Mouse (Mus musculus): ENCODE measurements around the gene Hist1h4j. TPM values are rescaled to one million over a fixed set of nuclear protein-coding genes. Genes with fewer than 3 reads are reported as not detected.
"Not testable (repeated sequence)": the region's sequence is repeated elsewhere in the genome, so short reads cannot be mapped to it uniquely, and the experiment has no call there.

Hist1h4j gene
- polyA plus RNA-seq, 1 experiment from 2014 or later = 1.4 TPM

GRCm38 (mm10) chr13:21779767-21780731, 45.2 kb downstream of the Hist1h4j start, which contains the start of gene Hist1h1b:
Gene Hist1h1b (minus strand): TSS chr13:21780625.
- Histone ChIP-seq H3K4me2 (ENCODE audit: low read depth, low read length) (peak within 1 kb of the TSS; percentile 77), H3K27me3 (ENCODE audit: control insufficient read depth, insufficient read depth, low read depth, low read length) (no peaks in the 10 kb centered on the region), H3K4me1 (replicated peaks; ENCODE audit: control insufficient read depth, insufficient read depth, low read length) (peaks cover 24% of the 10 kb centered on the region; the same call in 1 of the 2 replicates), H3K9ac (ENCODE audit: low read length) (peak within 1 kb of the TSS; percentile 89), H3K36me3 (ENCODE audit: control insufficient read depth, insufficient read depth, low read length) (no peaks in the 10 kb centered on the region), H3K27ac (ENCODE audit: low read length) (peak within 1 kb of the TSS; percentile 98), H3K4me3 (ENCODE audit: low read length) (peak within 1 kb of the TSS; percentile 72), H3K9me3 (ENCODE audit: control insufficient read depth, low read length) (no peaks in the 10 kb centered on the region)
- ATAC-seq (ENCODE audit: low read depth) = peak; percentile 51
- under 1% methylated on average over 44 of the region's 44 CpGs for WGBS

GRCm38 (mm10) chr13:21781021-21781555, 46.2 kb downstream of the Hist1h4j start:
- Histone ChIP-seq H3K4me3 (ENCODE audit: low read length) (peak overlapping the region; percentile 72), H3K36me3 (ENCODE audit: control insufficient read depth, insufficient read depth, low read length) (no peaks in the 10 kb centered on the region), H3K4me1 (replicated peaks; ENCODE audit: control insufficient read depth, insufficient read depth, low read length) (peaks cover 30% of the 10 kb centered on the region), H3K27ac (ENCODE audit: low read length) (peak overlapping the region; percentile 98), H3K4me2 (ENCODE audit: low read depth, low read length) (peak overlapping the region; percentile 77), H3K9ac (ENCODE audit: low read length) (peak overlapping the region; percentile 89), H3K9me3 (ENCODE audit: control insufficient read depth, low read length) (no peaks in the 10 kb centered on the region), H3K27me3 (ENCODE audit: control insufficient read depth, insufficient read depth, low read depth, low read length) (no peaks in the 10 kb centered on the region)
- no peak for ATAC-seq (ENCODE audit: low read depth)
- 40% methylated on average over 6 of the region's 6 CpGs for WGBS

- Histone ChIP-seq H3K4me1 (replicated peaks; ENCODE audit: control insufficient read depth, insufficient read depth, low read length) (peaks cover 31% of the 10 kb centered on the region), H3K4me2 (ENCODE audit: low read depth, low read length) (no peak overlapping the region), H3K4me3 (ENCODE audit: low read length) (no peak overlapping the region), H3K9ac (ENCODE audit: low read length) (no peak overlapping the region), H3K27ac (ENCODE audit: low read length) (no peak overlapping the region), H3K27me3 (ENCODE audit: control insufficient read depth, insufficient read depth, low read depth, low read length) (no peaks in the 10 kb centered on the region), H3K36me3 (ENCODE audit: control insufficient read depth, insufficient read depth, low read length) (no peaks in the 10 kb centered on the region), H3K9me3 (ENCODE audit: control insufficient read depth, low read length) (no peaks in the 10 kb centered on the region)
- ATAC-seq (ENCODE audit: low read depth) = no peak
- WGBS = 81% methylated on average over 1 of the region's 1 CpGs
Observed at GRCm38 (mm10) chr13:21781639-21782038, 46.8 kb downstream of the Hist1h4j start.

- Histone ChIP-seq H3K4me3 (ENCODE audit: low read length) (peak overlapping the region; percentile 41), H3K4me1 (replicated peaks; ENCODE audit: control insufficient read depth, insufficient read depth, low read length) (peaks cover 31% of the 10 kb centered on the region), H3K4me2 (ENCODE audit: low read depth, low read length) (peak overlapping the region; percentile 69), H3K9ac (ENCODE audit: low read length) (peak overlapping the region; percentile 60), H3K27ac (ENCODE audit: low read length) (peak overlapping the region; percentile 94)
- H3K9me3 ChIP-seq (ENCODE audit: control insufficient read depth, low read length); H3K27me3 ChIP-seq (ENCODE audit: control insufficient read depth, insufficient read depth, low read depth, low read length); ATAC-seq (ENCODE audit: low read depth); H3K36me3 ChIP-seq (ENCODE audit: control insufficient read depth, insufficient read depth, low read length): not testable (repeated sequence)
- 1% methylated on average over 16 of the region's 35 CpGs for WGBS
Observed at GRCm38 (mm10) chr13:21782361-21783254, 47.7 kb downstream of the Hist1h4j start.

GRCm38 (mm10) chr13:21783255-21783617, 48.4 kb downstream of the Hist1h4j start, which contains the start of gene Hist1h3i:
Gene Hist1h3i (minus strand): TSS chr13:21783370.
- under 1% methylated on average over 11 of the region's 20 CpGs for WGBS
- H3K4me2 ChIP-seq (ENCODE audit: low read depth, low read length) = peak within 1 kb of the TSS; percentile 69
- H3K4me3 ChIP-seq (ENCODE audit: low read length) = peak within 1 kb of the TSS; percentile 41
- H3K27me3 ChIP-seq (ENCODE audit: control insufficient read depth, insufficient read depth, low read depth, low read length) = no peaks in the 10 kb centered on the region
- H3K4me1 ChIP-seq (replicated peaks; ENCODE audit: control insufficient read depth, insufficient read depth, low read length) = peaks cover 32% of the 10 kb centered on the region
- no peaks in the 10 kb centered on the region for H3K9me3 ChIP-seq (ENCODE audit: control insufficient read depth, low read length)
- H3K9ac ChIP-seq (ENCODE audit: low read length) = peak within 1 kb of the TSS; percentile 61
- peak within 1 kb of the TSS; percentile 94 for H3K27ac ChIP-seq (ENCODE audit: low read length)
- H3K36me3 ChIP-seq (ENCODE audit: control insufficient read depth, insufficient read depth, low read length) = no peaks in the 10 kb centered on the region
- peak; percentile 69 for ATAC-seq (ENCODE audit: low read depth)

GRCm38 (mm10) chr13:21783734-21784161, 48.9 kb downstream of the Hist1h4j start:
- H3K4me3 ChIP-seq (ENCODE audit: low read length) = peak overlapping the region; percentile 41
- H3K27me3 ChIP-seq (ENCODE audit: control insufficient read depth, insufficient read depth, low read depth, low read length) = no peaks in the 10 kb centered on the region
- no peak for ATAC-seq (ENCODE audit: low read depth)
- H3K9ac ChIP-seq (ENCODE audit: low read length) = peak overlapping the region; percentile 61
- 1% methylated on average over 9 of the region's 9 CpGs for WGBS
- peak overlapping the region; percentile 94 for H3K27ac ChIP-seq (ENCODE audit: low read length)
- no peaks in the 10 kb centered on the region for H3K9me3 ChIP-seq (ENCODE audit: control insufficient read depth, low read length)
- H3K4me1 ChIP-seq (replicated peaks; ENCODE audit: control insufficient read depth, insufficient read depth, low read length) = peaks cover 32% of the 10 kb centered on the region
- H3K4me2 ChIP-seq (ENCODE audit: low read depth, low read length) = peak overlapping the region; percentile 66
- H3K36me3 ChIP-seq (ENCODE audit: control insufficient read depth, insufficient read depth, low read length) = no peaks in the 10 kb centered on the region

- 29% methylated on average over 6 of the region's 6 CpGs for WGBS
- ATAC-seq (ENCODE audit: low read depth) = no peak
- Histone ChIP-seq H3K9ac (ENCODE audit: low read length) (peak overlapping the region; percentile 61), H3K4me2 (ENCODE audit: low read depth, low read length) (peak overlapping the region; percentile 66), H3K27ac (ENCODE audit: low read length) (peak overlapping the region; percentile 94), H3K9me3 (ENCODE audit: control insufficient read depth, low read length) (no peaks in the 10 kb centered on the region), H3K27me3 (ENCODE audit: control insufficient read depth, insufficient read depth, low read depth, low read length) (no peaks in the 10 kb centered on the region), H3K4me1 (replicated peaks; ENCODE audit: control insufficient read depth, insufficient read depth, low read length) (peaks cover 32% of the 10 kb centered on the region), H3K36me3 (ENCODE audit: control insufficient read depth, insufficient read depth, low read length) (no peaks in the 10 kb centered on the region), H3K4me3 (ENCODE audit: low read length) (peak overlapping the region; percentile 41; the same call in 1 of the 2 replicates)
Observed at GRCm38 (mm10) chr13:21784311-21784710, 49.4 kb downstream of the Hist1h4j start.
